Mouse (Mus musculus) midbrain, embryonic 16.5 days (tissue): ENCODE results near the gene Rab25. TPM values are rescaled to one million over a fixed set of nuclear protein-coding genes. Genes with fewer than 3 reads are reported as not detected.

ENCODE experiments used
- ATAC-seq: fragments of 200-750 bp; cut with Nextera tagmentation; 2 replicates; pipeline ENCODE4 v1.8.0; 2017; ENCODE audit warnings: moderate TSS enrichment
- H3K27ac ChIP-seq: fragments of 300-500 bp; sonication (generic); 2 replicates; pipeline ENCODE4 v1.5.1; 2014; ENCODE audit warnings: mild to moderate bottlenecking, low read length, mixed read lengths
- H3K27me3 ChIP-seq: fragments of 300-500 bp; sonication (generic); 2 replicates; pipeline ENCODE4 v1.6.1; 2014; ENCODE audit warnings: low read depth, low read length, mixed read lengths; ENCODE audit not compliant: control insufficient read depth, insufficient read depth
- H3K36me3 ChIP-seq: fragments of 300-500 bp; sonication (generic); 2 replicates; pipeline ENCODE4 v1.6.1; 2014; ENCODE audit warnings: mild to moderate bottlenecking, low read length, moderate library complexity, mixed read lengths; ENCODE audit not compliant: control insufficient read depth, insufficient read depth
- H3K4me1 ChIP-seq: fragments of 300-500 bp; sonication (generic); 2 replicates; pipeline ENCODE4 v1.6.1; 2014; ENCODE audit warnings: mild to moderate bottlenecking, low read length, mixed read lengths; ENCODE audit not compliant: control insufficient read depth, insufficient read depth
- H3K4me2 ChIP-seq: fragments of 300-500 bp; sonication (generic); 2 replicates; pipeline ENCODE4 v1.6.1; 2014; ENCODE audit warnings: mild to moderate bottlenecking, low read length, mixed read lengths
- H3K4me3 ChIP-seq: fragments of 300-500 bp; sonication (generic); 2 replicates; pipeline ENCODE4 v1.5.1; 2014; ENCODE audit warnings: low read depth, mild to moderate bottlenecking, low read length, moderate library complexity, mixed read lengths
- H3K9ac ChIP-seq: fragments of 300-500 bp; sonication (generic); 2 replicates; pipeline ENCODE4 v1.6.1; 2014; ENCODE audit warnings: low read depth, low read length, mixed read lengths
- H3K9me3 ChIP-seq: fragments of 300-500 bp; sonication (generic); replicated peaks from 2 replicates; pipeline ENCODE4 v1.6.1; 2014; ENCODE audit warnings: mild to moderate bottlenecking, low read length, mixed read lengths; ENCODE audit not compliant: control insufficient read depth, poor library complexity, severe bottlenecking
- WGBS: fragments of 180-500 bp; shearing (Covaris S2); extraction: QIAGEN DNeasy Blood & Tissue Kit; methylation state at CpG from one replicate; pipeline ENCODE4 v1.1.7; 2014; 5-methylcytosine and 5-hydroxymethylcytosine counted together
- polyA plus RNA-seq: library from polyadenylated mRNA; unstranded; fragments of >200 nt; fragmentation: Nextera tagmentation; extraction: Ambion mirVana; gene quantifications from 2 replicates; pipeline ENCODE4 v1.2.1, GENCODE M21; 2015

The Rab25 gene
- polyA plus RNA-seq, 1 experiment from 2014 or later = 0.69 TPM

DNA sequence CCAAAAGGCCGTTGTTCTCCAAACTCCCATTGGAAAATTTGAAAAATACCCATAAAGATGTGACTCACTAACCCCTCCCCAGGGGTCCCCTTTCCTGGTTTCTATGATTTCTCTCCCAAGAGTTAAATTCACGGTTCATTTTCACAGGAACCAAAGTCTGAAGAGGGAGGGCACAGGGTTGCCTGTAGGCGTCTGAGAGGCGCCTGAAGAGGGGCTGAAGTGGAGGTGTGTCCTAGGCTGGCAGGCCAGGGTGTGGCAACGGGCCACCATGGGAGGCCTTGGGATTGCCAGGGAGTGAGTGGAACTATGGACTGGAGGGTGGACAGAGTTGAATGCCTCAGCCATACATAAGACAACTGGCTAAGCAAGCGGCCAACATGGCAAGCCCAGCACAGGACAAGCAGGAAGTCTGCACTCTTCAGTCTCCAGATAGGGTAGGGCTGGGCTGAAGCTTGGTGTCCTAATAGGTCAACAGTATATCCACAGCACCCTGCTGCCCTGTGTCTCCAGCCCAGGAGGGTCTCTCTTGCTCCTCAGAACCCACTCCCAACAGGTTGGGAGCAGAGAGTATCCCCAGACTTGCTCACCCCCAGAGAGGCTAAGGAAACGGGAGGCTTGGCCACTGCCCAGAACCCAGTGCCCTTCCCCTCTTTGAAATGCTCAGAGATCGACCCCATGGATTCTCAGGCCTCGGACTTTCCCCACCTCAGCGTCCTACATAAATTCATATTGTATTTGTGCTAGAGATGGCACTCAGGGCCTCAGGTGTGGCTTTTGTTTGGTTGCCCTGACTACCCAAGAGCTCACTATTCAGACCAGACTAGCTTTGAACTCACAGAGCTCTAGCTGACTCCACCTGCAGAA lies 33.6 kb downstream of the Rab25 start:
- Histone ChIP-seq H3K27ac (no peak overlapping the region), H3K4me3 (no peak overlapping the region), H3K9ac (no peak overlapping the region), H3K9me3 (no peaks in the 10 kb centered on the region), H3K4me2 (no peak overlapping the region), H3K36me3 (no peaks in the 10 kb centered on the region), H3K27me3 (no peaks in the 10 kb centered on the region), H3K4me1 (peaks cover 17% of the 10 kb centered on the region)
- WGBS = 79% methylated on average over 10 of the region's 10 CpGs
- ATAC-seq = no peak

DNA sequence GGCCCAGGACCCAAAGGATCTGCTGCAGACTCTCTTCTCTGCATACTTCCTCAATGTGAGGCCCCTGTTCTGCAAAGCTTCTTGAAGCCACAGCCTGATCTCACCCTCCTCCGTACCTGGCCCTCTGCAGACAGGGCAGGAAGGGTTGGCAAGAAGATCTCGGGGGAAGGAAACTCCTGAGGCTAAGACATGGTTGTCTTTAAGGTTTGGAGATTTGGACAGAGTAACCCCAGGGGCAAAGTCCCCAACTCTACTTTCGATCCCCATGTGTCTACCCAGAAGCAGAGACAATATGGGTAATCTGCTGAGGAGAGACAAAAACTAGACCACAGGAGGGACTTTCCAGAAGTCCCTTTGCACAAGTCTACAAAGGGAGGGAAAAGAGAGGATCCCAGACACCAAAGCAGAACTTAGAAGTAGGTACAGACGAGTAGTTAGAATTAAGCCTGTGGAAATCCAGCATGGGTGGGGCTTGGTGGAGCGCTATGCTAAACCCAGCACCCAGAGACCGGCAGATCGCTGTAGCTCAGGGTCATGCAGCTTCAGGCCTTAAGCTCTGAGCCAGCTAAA lies 34.5 kb downstream of the Rab25 start:
- H3K9ac ChIP-seq = no peak overlapping the region
- no peak overlapping the region for H3K4me2 ChIP-seq
- H3K4me3 ChIP-seq = no peak overlapping the region
- H3K27me3 ChIP-seq = no peaks in the 10 kb centered on the region
- H3K36me3 ChIP-seq = no peaks in the 10 kb centered on the region
- no peak for ATAC-seq
- H3K9me3 ChIP-seq = no peaks in the 10 kb centered on the region
- peaks cover 20% of the 10 kb centered on the region for H3K4me1 ChIP-seq
- no peak overlapping the region for H3K27ac ChIP-seq
- 88% methylated on average over 7 of the region's 7 CpGs for WGBS

DNA sequence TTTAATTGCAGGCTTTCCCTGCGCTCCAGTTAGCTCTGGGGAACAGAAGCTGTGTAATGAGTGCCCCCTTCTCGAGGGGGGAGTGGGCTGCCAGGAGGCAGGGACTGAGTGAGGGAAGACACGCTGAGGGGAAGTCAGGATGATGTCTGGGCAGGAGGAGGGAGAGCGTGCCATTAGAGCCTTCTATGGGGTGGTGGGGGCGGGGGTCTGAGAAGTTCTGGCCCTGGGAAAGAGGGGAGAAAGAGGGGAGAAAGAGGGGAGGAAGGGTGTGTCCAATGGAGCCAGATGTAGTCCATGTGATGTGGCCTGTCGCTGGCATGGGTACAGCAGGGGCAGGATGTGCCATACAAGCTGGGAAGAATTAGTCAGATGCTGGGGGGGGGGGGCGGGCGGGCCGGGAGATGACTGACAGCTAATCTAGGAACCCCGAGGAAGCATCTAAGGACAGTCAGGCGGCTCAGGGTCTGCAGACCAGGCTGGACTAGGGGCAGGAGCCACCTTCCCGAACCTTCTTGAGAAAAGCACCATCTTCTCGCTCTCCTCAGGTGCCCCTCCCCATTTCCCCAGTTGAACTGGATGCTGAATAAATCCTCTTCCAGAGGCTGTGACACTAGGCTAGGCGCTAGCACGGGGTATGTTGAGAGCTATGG lies 35.1 kb downstream of the Rab25 start:
- 44% methylated on average over 15 of the region's 15 CpGs for WGBS

DNA sequence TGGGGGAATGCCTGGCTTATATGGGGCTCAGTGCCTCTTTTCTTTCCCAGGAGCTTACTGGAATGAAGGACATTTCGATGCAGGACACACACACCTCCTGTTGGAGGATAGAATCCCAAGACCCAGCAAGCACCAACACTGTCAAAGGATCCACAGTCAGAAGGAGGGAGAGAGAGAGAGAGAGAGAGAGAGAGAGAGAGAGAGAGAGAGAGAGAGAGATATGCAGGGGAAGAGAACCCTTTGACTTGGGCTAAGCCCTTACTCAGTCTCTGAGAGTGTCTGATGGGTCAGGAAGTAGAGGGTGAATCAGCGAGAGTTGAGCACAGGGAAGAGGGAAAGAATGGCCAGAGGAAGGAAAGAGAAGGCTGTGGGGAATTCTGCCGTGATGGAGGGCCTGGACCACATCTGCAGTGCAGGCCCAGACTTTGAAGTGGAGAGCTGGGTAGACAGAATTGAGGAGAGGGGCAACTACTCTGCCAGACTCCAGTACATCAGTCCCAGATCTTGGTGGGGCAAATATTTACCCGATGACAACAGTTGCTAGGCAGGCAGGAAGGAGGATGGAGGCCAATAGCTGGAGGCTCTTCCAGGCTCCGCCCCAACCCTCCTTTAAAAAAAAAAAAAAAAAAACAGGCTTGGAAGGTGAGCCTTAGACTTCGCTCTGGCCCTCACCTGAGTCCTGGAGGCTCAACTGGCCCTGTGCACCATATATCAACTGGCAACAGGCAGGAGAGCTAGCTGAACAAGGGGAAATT lies 35.8 kb downstream of the Rab25 start:
- H3K27me3 ChIP-seq = no peaks in the 10 kb centered on the region
- H3K4me2 ChIP-seq = no peak overlapping the region
- H3K4me3 ChIP-seq = no peak overlapping the region
- peaks cover 20% of the 10 kb centered on the region for H3K4me1 ChIP-seq
- ATAC-seq = no peak
- 46% methylated on average over 6 of the region's 6 CpGs for WGBS
- no peak overlapping the region for H3K27ac ChIP-seq
- no peaks in the 10 kb centered on the region for H3K9me3 ChIP-seq
- H3K36me3 ChIP-seq = no peaks in the 10 kb centered on the region
- H3K9ac ChIP-seq = no peak overlapping the region

More for the DNA sequence above, 35.1 kb downstream of the Rab25 start:
- no peak overlapping the region for H3K4me2 ChIP-seq
- ATAC-seq = no peak
- H3K36me3 ChIP-seq = no peaks in the 10 kb centered on the region
- H3K27me3 ChIP-seq = no peaks in the 10 kb centered on the region
- H3K9me3 ChIP-seq = no peaks in the 10 kb centered on the region
- no peak overlapping the region for H3K9ac ChIP-seq
- peaks cover 20% of the 10 kb centered on the region for H3K4me1 ChIP-seq
- no peak overlapping the region for H3K4me3 ChIP-seq
- H3K27ac ChIP-seq = no peak overlapping the region

DNA sequence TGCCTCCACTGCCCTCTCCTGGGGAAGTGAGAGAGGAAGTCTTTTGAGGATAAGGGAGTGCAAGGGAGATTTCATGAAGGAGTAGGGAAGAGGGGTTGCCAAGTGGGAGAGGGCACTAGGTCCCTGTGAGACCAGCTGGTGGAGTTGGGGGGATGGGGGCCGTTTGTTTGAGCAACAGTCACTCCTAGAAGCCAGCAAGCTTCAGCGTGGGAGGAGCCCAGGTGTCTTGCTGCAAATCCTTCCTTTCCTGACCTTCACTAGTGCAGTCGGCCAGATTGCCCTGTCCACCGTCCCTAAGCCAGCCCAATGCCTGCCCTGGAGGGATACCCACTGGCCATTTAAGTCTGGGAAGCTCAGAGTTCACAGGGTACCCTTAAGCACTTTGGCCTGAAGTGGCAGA lies 36.5 kb downstream of the Rab25 start:
- 61% methylated on average over 4 of the region's 4 CpGs for WGBS
- Histone ChIP-seq H3K9me3 (no peaks in the 10 kb centered on the region), H3K9ac (no peak overlapping the region), H3K27me3 (no peaks in the 10 kb centered on the region), H3K4me3 (no peak overlapping the region), H3K4me1 (peaks cover 20% of the 10 kb centered on the region), H3K4me2 (no peak overlapping the region), H3K27ac (no peak overlapping the region), H3K36me3 (no peaks in the 10 kb centered on the region)
- ATAC-seq = no peak

DNA sequence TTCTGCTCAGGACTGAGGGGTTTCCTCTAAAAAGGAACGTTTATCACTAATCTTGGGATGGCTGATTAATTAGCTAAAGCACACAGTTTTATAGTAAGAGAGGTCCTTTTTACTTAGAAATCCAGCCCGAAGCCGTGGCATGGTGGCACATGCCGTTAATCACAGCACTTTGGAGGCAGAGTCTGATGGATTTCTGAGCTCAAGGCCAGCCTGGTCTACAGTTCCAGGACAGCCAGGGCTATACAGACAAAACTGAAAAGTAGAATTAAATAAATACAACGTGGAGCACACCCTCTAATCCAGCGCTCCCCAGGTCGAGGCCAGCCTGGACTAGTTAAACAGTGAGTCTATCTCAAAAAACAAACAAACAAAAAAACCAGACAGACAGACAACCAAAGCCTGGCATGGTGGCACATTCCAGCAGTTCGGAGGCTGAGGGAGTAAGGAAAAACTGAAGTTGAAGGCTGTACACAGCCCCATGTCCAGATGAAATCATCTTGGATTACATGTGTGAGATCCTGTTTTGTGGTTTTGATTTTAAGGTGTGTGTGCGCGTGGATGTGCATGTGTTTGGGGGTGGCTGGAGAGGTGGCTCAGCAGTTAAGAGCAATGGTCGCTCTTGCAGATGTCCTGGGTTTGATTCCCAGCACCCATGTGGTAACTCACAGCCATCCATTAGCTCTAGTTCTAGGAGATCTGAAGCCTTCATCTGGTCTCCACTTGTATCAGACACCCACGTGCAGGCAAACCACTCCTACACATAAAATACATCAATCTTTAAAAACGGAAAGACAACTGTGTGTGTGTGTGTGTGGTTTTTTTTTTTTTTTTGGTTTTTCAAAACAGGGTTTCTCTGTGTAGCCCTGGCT lies 37.4 kb downstream of the Rab25 start:
- WGBS = 50% methylated on average over 13 of the region's 13 CpGs
- H3K4me3 ChIP-seq = peak overlapping the region; percentile 39
- H3K9me3 ChIP-seq = no peaks in the 10 kb centered on the region
- no peaks in the 10 kb centered on the region for H3K27me3 ChIP-seq
- peak overlapping the region; percentile 91 for H3K27ac ChIP-seq
- peaks cover 20% of the 10 kb centered on the region for H3K4me1 ChIP-seq
- 0 out of 2 replicates have a peak, but pooled peaks have one; percentile 9 for ATAC-seq
- H3K9ac ChIP-seq = peak overlapping the region; percentile 66
- H3K4me2 ChIP-seq = peak overlapping the region; percentile 67
- H3K36me3 ChIP-seq = no peaks in the 10 kb centered on the region

DNA sequence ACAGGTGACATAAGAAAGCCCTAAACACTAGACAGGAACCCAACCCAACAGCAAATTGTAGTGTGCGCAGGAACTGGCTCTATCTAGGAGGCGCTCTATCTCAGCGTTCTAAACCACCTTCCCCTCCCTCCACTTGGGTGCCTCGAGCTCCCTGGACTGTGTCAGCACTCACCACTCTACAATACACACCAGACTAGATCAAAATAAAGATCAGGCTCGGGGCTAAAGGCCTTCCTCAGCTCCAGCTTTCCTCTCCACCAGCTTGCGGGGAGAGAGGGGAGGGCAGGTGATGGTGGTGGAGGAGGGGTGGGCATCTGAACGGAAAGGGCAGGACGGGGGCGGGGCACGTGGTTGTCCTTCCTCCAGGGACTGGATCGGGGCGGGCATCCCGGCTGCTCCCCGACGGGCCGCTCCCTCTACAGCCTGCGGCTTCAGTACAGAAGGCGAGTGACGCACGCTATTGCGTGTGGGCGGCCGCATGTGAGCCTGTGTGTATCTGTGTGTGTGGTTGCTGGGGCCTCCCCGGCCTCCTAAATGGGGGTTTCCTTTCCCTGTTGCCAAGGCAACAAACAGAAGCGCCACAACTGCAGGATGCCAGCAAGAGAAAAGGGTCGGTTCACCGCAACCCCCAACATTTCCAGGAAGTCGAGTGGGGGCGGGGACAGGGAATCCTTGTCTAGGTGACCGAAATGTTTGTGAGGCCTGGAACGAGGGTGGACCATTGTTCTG lies 38.2 kb downstream of the Rab25 start, which contains the start of gene Lmna:
TSS of gene Lmna (minus strand) at position 265 of the 729 bp plus-strand sequence.
- Histone ChIP-seq H3K27me3 (no peaks in the 10 kb centered on the region), H3K9me3 (no peaks in the 10 kb centered on the region), H3K4me2 (peak within 1 kb of the TSS; percentile 67), H3K9ac (peak within 1 kb of the TSS; percentile 66), H3K4me3 (peak within 1 kb of the TSS; percentile 39), H3K27ac (peak within 1 kb of the TSS; percentile 91), H3K36me3 (no peaks in the 10 kb centered on the region), H3K4me1 (peaks cover 20% of the 10 kb centered on the region)
- peak; percentile 96 for ATAC-seq
- WGBS = under 1% methylated on average over 29 of the region's 31 CpGs
